Mouse (Mus musculus): ENCODE results near the gene Palm. TPM values are rescaled to one million over a fixed set of nuclear protein-coding genes. Genes with fewer than 3 reads are reported as not detected.

Gene Palm
- polyA plus RNA-seq, 1 experiment from 2014 or later = 214 TPM

- 84% methylated on average over 11 of the region's 11 CpGs for WGBS
- no peak overlapping the region for H3K4me2 ChIP-seq
- peaks cover 44% of the 10 kb centered on the region for H3K36me3 ChIP-seq (ENCODE audit: poor library complexity, severe bottlenecking)
- no peaks in the 10 kb centered on the region for H3K9me3 ChIP-seq (replicated peaks)
- no peak overlapping the region for H3K9ac ChIP-seq
- H3K4me3 ChIP-seq = no peak overlapping the region
- no peaks in the 10 kb centered on the region for H3K27me3 ChIP-seq
- H3K27ac ChIP-seq = peak overlapping the region; percentile 95
- H3K4me1 ChIP-seq = peaks cover 65% of the 10 kb centered on the region
- ATAC-seq = no peak
These were observed 12.3 kb downstream of the Palm start for GRCm38 (mm10) chr10:79805636-79806035.

- Histone ChIP-seq H3K27ac (peak overlapping the region; percentile 33), H3K27me3 (no peaks in the 10 kb centered on the region), H3K4me3 (no peak overlapping the region), H3K4me1 (peaks cover 58% of the 10 kb centered on the region), H3K36me3 (ENCODE audit: poor library complexity, severe bottlenecking) (peaks cover 49% of the 10 kb centered on the region), H3K9ac (no peak overlapping the region), H3K9me3 (replicated peaks) (no peaks in the 10 kb centered on the region), H3K4me2 (no peak overlapping the region)
- WGBS = 92% methylated on average over 9 of the region's 9 CpGs
- ATAC-seq = no peak
These were observed 13.0 kb downstream of the Palm start for GRCm38 (mm10) chr10:79806331-79806730.

- Histone ChIP-seq H3K27ac (no peak overlapping the region), H3K9me3 (replicated peaks) (no peaks in the 10 kb centered on the region), H3K4me1 (peaks cover 54% of the 10 kb centered on the region), H3K27me3 (no peaks in the 10 kb centered on the region), H3K4me2 (no peak overlapping the region), H3K36me3 (ENCODE audit: poor library complexity, severe bottlenecking) (peaks cover 56% of the 10 kb centered on the region), H3K4me3 (no peak overlapping the region), H3K9ac (no peak overlapping the region)
- ATAC-seq = no peak
- WGBS = 79% methylated on average over 10 of the region's 10 CpGs
These were observed 13.6 kb downstream of the Palm start for GRCm38 (mm10) chr10:79806972-79807371.

GRCm38 (mm10) chr10:79807826-79808225, 14.5 kb downstream of the Palm start:
- H3K27ac ChIP-seq = peak overlapping the region; percentile 51
- H3K4me1 ChIP-seq = peaks cover 47% of the 10 kb centered on the region
- no peak overlapping the region for H3K4me3 ChIP-seq
- no peaks in the 10 kb centered on the region for H3K27me3 ChIP-seq
- H3K9ac ChIP-seq = peak overlapping the region; percentile 16; the same call in 1 of the 2 replicates
- ATAC-seq = no peak
- H3K36me3 ChIP-seq (ENCODE audit: poor library complexity, severe bottlenecking) = peaks cover 61% of the 10 kb centered on the region
- no peak overlapping the region for H3K4me2 ChIP-seq
- no peaks in the 10 kb centered on the region for H3K9me3 ChIP-seq (replicated peaks)
- 58% methylated on average over 11 of the region's 11 CpGs for WGBS

GRCm38 (mm10) chr10:79808728-79809127, 15.4 kb downstream of the Palm start:
- Histone ChIP-seq H3K4me1 (peaks cover 38% of the 10 kb centered on the region), H3K9me3 (replicated peaks) (no peaks in the 10 kb centered on the region), H3K4me2 (no peak overlapping the region), H3K9ac (no peak overlapping the region), H3K27me3 (no peaks in the 10 kb centered on the region), H3K4me3 (no peak overlapping the region), H3K36me3 (ENCODE audit: poor library complexity, severe bottlenecking) (peaks cover 66% of the 10 kb centered on the region), H3K27ac (no peak overlapping the region)
- no peak for ATAC-seq
- 94% methylated on average over 11 of the region's 11 CpGs for WGBS

GRCm38 (mm10) chr10:79811736-79812637, 18.6 kb downstream of the Palm start:
- Histone ChIP-seq H3K4me1 (peaks cover 11% of the 10 kb centered on the region), H3K4me2 (no peak overlapping the region), H3K36me3 (ENCODE audit: poor library complexity, severe bottlenecking) (peaks cover 89% of the 10 kb centered on the region), H3K27me3 (no peaks in the 10 kb centered on the region), H3K4me3 (peak overlapping the region; percentile 2; the same call in 1 of the 2 replicates), H3K27ac (peak overlapping the region; percentile 48), H3K9me3 (replicated peaks) (no peaks in the 10 kb centered on the region), H3K9ac (no peak overlapping the region)
- WGBS = 29% methylated on average over 15 of the region's 15 CpGs
- ATAC-seq = peak; percentile 66

- Histone ChIP-seq H3K27me3 (no peaks in the 10 kb centered on the region), H3K4me3 (no peak overlapping the region), H3K36me3 (ENCODE audit: poor library complexity, severe bottlenecking) (peaks cover 87% of the 10 kb centered on the region), H3K9me3 (replicated peaks) (no peaks in the 10 kb centered on the region), H3K4me1 (0 out of 2 replicates have a peak, but pooled peaks cover 4% of the 10 kb centered on the region), H3K27ac (no peak overlapping the region), H3K4me2 (no peak overlapping the region), H3K9ac (no peak overlapping the region)
- ATAC-seq = no peak
- 82% methylated on average over 5 of the region's 5 CpGs for WGBS
These were observed 21.0 kb downstream of the Palm start for GRCm38 (mm10) chr10:79814271-79814842.

GRCm38 (mm10) chr10:79815671-79816494, 22.5 kb downstream of the Palm start:
- Histone ChIP-seq H3K36me3 (ENCODE audit: poor library complexity, severe bottlenecking) (peaks cover 87% of the 10 kb centered on the region), H3K4me2 (no peak overlapping the region), H3K4me1 (0 out of 2 replicates have a peak, but pooled peaks cover 4% of the 10 kb centered on the region), H3K9me3 (replicated peaks) (no peaks in the 10 kb centered on the region), H3K27ac (no peak overlapping the region), H3K4me3 (no peak overlapping the region), H3K9ac (no peak overlapping the region), H3K27me3 (no peaks in the 10 kb centered on the region)
- no peak for ATAC-seq
- WGBS = 91% methylated on average over 12 of the region's 12 CpGs

GRCm38 (mm10) chr10:79817111-79817510, 23.7 kb downstream of the Palm start:
- no peaks in the 10 kb centered on the region for H3K27me3 ChIP-seq
- no peak overlapping the region for H3K27ac ChIP-seq
- no peak for ATAC-seq
- H3K9ac ChIP-seq = no peak overlapping the region
- peaks cover 81% of the 10 kb centered on the region for H3K36me3 ChIP-seq (ENCODE audit: poor library complexity, severe bottlenecking)
- no peak overlapping the region for H3K4me2 ChIP-seq
- no peak overlapping the region for H3K4me3 ChIP-seq
- no peaks in the 10 kb centered on the region for H3K9me3 ChIP-seq (replicated peaks)
- 86% methylated on average over 2 of the region's 2 CpGs for WGBS
- peaks cover 3% of the 10 kb centered on the region for H3K4me1 ChIP-seq

- H3K9ac ChIP-seq = 0 out of 2 replicates have a peak overlapping the region, but pooled peaks have one; percentile 2
- H3K27ac ChIP-seq = no peak overlapping the region
- 77% methylated on average over 4 of the region's 4 CpGs for WGBS
- no peak overlapping the region for H3K4me3 ChIP-seq
- no peak for ATAC-seq
- H3K36me3 ChIP-seq (ENCODE audit: poor library complexity, severe bottlenecking) = peaks cover 72% of the 10 kb centered on the region
- H3K27me3 ChIP-seq = no peaks in the 10 kb centered on the region
- peaks cover 9% of the 10 kb centered on the region for H3K4me1 ChIP-seq
- H3K9me3 ChIP-seq (replicated peaks) = no peaks in the 10 kb centered on the region
- no peak overlapping the region for H3K4me2 ChIP-seq
These were observed 24.9 kb downstream of the Palm start for GRCm38 (mm10) chr10:79818225-79818624.

GRCm38 (mm10) chr10:79819606-79820005, 26.2 kb downstream of the Palm start:
- Histone ChIP-seq H3K36me3 (ENCODE audit: poor library complexity, severe bottlenecking) (peaks cover 65% of the 10 kb centered on the region), H3K4me3 (no peak overlapping the region), H3K27ac (no peak overlapping the region), H3K27me3 (no peaks in the 10 kb centered on the region), H3K9ac (no peak overlapping the region), H3K9me3 (replicated peaks) (no peaks in the 10 kb centered on the region), H3K4me2 (no peak overlapping the region), H3K4me1 (peaks cover 9% of the 10 kb centered on the region)
- ATAC-seq = no peak
- WGBS = 93% methylated on average over 17 of the region's 17 CpGs

- WGBS = 85% methylated on average over 8 of the region's 8 CpGs
- Histone ChIP-seq H3K9me3 (replicated peaks) (no peaks in the 10 kb centered on the region), H3K27ac (no peak overlapping the region), H3K9ac (no peak overlapping the region), H3K27me3 (no peaks in the 10 kb centered on the region), H3K4me1 (peaks cover 9% of the 10 kb centered on the region), H3K36me3 (ENCODE audit: poor library complexity, severe bottlenecking) (peaks cover 59% of the 10 kb centered on the region), H3K4me2 (no peak overlapping the region), H3K4me3 (no peak overlapping the region)
- ATAC-seq = no peak
These were observed 26.9 kb downstream of the Palm start for GRCm38 (mm10) chr10:79820277-79820676.

Data from forebrain, embryonic 13.5 days (tissue).